Mouse (Mus musculus) embryo, embryonic 9.5 days (tissue): ENCODE data around the gene Wnk4.

Experiments used
- DNase-seq: peaks from one replicate; pipeline ENCODE4 v3.0.0-alpha.2; 2017; ENCODE audit errors: extremely low spot score

The Wnk4 gene

DNA sequence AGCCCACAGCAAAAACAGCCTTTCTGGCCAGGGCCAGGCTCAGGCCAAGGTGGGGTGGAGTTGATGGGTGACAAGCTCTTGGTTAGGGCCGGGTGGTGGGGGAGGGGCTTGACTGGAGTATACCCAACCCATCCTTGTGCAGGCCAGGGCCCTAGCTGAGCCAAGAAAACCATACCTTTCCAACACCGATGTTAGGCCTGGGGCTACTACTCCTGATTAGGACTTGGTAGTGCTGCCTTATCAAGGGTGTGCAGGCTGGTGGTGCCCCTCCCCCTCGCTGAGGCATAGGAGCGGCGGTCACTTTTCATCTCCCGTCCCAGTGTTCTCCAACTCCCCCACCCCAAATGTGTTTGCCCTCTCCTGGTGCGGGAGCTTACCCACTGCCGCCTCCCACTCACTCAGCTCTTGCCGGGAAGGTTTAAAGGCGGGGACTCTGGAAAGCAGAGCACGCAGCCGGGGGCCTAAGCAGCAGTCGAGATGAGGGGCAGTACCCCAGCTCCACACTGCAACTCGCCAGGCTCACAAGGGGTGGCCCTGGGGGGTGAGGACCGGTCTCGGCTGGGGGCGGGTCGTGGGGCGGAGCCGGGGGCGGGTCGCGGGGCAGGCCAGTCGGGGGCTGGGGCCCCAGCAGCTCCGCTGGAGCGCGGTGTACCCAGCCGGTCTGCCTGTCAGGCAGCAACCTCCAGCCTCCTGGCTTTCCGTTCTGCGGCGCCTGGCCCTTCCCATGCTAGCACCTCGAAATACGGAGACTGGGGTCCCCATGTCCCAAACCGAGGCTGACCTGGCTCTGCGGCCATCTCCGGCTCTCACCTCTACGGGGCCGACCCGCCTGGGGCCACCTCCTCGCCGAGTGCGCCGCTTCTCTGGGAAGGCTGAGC lies at the start of gene Wnk4:
Gene Wnk4 (plus strand): TSS at position 620 of the 878 bp plus-strand sequence.
- peak; percentile 83 for DNase-seq

DNA sequence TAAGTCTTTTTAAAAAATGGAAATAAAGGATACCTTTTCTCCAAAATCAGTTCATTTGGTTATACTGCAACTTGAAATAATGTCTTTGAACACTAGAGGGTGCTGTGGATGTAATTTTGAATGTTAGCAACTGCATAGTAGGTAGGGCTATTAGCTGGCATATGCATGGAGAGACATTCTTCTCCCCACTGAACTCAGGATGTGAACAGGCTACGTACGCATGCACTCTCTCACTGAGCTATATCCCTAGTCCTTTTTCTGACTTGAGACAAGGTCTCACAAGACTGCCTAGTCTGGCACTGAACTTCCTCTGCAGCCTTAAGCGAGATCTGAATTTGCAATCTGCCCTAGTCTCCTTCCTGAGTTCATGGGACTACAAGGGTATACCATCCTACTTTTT lies 48.4 kb upstream of the Wnk4 start:
- DNase-seq, result peak; percentile 76

DNA sequence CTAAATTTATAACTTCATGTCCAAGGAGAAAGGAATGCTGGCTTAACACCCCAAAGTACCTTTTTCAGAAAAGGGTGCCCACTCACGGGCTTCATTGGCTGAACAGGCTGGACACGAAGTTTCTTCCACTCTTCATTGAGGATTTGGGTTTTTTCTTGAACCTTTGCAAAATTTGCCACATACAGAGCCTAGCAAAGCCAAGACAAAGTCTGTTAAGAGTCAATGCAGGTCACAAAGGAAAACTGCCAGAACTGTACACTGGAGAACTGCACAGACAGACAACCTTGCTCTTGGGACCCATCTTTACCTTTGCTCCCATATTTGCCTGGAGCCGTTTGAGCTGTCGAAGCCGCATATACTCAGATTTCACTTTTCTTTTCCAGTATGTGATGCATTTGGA lies 43.4 kb upstream of the Wnk4 start:
- no peak for DNase-seq

DNA sequence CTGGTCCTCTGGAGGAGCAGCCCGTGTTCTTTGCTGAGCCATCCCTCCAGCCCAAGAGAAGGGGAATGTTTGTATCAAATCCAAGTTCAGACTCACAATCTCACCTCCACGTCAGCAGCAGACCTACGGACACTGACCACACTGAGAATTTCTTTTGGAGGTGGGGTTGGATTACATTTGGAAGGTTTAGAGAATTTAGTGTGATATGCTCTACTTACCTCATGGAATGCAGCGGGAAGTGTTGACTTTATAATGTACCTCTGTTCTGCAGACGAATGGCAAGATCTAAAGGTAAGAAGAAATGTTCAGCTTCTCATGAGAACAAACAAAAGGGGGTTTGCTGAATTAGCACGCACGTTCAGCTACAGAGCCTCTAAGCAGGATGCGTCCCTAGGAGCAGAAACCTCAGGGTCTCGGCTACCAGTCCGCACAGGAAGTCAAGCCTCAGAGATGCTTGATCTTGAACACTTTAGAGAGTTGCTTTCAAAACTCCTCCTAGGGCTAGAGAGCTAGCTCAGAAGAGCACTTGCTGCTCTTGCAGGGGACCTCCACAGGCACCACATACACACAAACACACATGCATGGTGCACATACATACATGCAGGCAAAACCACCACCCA lies 41.8 kb upstream of the Wnk4 start:
- no peak for DNase-seq

DNA sequence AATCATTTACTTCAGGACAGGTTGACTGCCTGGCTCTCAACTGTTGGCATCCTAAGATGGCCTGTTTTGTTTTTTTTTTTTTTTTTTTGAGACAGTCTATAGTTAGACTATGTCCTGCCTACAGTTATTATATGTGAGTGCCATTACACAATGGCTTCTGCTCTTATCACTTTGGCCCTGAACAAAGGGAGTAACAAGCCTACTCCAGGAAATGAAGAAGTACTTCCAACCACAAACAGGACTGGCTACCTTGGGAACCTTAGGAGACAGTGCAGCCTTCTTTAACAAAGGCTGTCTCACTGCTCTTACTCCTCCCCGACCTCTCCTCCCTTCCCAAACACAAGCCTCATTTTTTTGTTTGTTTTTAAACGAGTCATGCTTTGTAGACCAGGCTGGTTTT lies 39.5 kb upstream of the Wnk4 start:
- no peak for DNase-seq

DNA sequence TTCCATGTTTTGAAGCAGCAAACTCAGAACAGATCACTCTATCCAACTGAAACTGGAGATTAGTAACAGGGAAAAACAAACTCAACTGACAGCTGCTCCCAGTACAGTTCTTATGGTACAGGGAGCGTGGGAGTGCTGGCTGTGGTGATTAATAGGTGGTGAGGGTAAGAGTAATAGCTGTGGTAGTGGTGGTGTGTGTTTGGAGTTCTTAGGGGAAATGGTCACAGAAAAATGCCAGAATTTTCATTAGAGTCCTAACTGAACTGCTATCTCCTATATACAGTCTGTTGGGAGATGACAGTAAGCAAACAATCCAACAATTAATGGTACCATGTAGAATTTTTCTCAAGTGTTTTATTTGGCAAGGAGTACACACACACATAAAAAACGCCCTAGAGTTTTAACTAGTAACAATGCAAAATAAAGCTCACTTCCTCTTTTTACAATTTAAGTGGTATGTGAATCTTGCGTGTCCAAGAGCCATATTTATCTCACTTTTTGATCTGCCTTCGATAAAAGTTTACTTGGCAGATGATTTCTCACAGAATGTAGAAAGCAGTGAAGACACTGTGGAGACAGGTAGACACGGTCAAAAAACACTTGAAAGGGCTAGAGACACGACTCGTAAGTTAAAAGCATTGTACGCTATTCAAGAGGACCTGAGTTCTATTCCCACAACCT lies 38.9 kb upstream of the Wnk4 start:
- DNase-seq, result no peak

DNA sequence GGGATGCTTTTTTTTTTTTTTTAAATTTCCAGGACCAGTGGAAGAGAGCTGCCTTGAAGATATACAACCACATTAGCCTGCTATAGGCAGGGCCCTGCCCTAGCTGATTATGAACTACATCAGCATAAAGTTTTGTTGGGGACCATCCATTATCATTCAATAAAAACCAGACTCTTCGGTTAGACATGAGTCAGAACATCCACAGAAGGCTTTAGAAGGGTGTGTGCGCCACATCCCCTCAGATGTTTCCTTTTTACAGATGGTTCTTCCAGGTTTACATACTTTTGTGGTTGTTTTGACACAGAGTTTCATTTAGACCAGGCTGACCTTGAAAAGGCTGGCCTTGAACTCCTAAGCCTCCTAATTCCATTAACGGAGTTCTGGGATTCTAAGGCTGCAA lies 36.0 kb upstream of the Wnk4 start:
- no peak for DNase-seq

DNA sequence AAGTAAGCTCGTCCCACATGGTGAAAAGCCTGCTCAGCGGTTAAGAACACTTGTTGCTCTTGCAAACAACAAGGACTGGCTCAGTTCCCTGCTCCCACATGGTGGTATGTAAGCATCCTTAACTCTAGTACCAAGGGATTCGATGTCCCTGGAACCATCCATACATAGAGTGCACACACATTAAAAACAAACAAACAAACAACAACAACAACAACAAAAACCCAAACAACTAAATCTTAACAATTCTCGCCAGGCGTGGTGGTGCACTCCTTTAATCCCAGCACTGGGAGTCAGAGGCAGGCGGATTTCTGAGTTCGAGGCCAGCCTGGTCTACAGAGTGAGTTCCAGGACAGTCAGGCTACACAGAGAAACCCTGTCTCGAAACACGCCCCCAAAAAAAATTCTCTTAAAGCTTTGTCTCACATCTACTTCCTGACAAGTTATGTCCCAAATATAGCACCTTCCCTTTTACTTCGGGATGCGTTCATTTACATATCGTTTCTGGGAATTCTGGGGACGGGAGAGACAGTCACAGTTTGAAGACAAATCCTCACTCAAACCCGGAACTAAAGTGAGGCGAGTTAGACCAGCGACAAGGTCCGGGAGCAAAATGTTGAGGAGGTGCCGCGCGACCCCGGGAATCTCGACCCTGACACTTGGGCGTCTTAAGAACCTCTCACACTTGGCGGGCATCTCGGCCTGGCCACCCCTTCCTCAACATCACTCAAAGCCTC lies 34.9 kb upstream of the Wnk4 start:
- no peak for DNase-seq

DNA sequence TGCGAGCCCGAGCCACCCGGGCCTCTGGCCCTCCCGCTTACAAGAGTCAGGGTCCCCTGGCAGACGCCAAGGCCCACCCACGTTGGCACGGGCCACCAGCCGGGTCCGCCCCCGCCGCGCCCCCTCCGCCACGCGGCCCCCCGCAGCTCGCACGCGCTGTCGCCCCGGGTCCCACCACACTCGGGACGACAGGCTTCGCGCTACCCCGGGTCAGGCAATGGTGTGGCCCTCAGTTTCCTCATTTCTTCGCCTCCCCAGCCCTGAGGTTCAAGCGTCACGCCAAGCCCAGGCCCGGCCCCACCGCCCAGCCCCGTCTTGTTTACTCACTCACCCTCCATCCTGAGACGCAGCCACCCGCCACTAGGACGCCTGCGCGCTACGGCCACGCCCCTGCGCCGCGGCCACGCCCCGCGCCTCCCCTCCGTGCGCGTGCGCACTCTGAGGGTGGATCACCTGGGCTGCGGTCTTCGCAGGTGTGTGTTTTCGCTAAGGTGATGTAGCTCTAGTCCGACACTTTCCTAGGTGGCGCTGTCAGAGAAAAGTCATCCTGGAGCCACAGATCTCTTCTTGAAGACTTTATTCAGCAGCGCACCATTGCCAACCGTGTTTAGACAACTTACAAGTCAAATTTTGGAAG lies 34.2 kb upstream of the Wnk4 start, which contains the start of gene Ezh1:
Gene Ezh1 (minus strand): TSS at position 399 of the 637 bp plus-strand sequence.
- DNase-seq, result peak; percentile 90

DNA sequence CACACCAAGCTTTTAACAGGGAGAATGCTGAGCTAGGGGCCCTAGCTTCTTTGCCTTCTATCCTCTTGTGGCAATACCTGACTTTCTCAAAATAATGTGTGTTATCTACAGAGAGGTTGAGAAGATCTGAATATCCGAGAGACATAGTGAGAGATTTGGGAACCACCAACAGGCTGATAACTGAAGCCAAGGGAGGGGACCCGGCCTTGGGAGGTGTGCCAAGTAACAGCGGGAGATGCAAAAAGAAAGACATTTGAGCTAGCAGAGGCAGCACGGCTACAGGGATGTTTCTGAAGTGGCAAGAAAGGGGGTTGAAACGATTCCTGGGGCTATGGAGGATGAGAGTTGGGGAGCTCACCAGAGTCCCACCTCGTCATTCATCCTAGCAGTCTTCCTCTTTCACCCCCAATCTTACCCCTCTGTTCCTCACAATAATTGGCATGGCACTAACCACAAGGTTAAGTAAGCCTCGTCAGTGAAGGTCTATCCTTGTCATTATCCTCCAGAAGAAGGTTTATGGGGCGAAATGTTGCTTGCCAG lies 30.9 kb upstream of the Wnk4 start:
- DNase-seq, result no peak

DNA sequence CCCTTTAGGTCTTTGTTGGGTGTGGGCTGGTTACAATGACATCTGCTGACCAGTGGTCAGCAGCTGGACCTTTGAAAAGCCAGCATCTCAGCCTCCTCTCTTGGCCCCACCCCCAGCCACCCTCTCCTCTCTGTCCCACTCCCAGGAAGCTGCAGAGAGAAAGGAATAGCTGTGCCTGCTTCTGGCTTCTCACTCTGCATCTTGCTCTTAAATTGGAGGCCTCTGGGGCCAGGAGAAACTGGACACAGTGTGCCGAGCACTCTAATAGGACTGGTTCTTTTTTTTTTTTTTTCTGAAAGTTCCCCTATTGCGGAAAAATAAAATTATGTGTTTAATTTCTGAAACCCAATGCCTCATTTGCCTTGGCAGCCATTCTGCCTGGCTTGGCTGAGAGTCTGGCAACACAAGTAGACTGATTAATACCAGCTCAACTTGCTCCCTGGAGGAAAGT lies 30.3 kb upstream of the Wnk4 start:
- peak; percentile 24 for DNase-seq

DNA sequence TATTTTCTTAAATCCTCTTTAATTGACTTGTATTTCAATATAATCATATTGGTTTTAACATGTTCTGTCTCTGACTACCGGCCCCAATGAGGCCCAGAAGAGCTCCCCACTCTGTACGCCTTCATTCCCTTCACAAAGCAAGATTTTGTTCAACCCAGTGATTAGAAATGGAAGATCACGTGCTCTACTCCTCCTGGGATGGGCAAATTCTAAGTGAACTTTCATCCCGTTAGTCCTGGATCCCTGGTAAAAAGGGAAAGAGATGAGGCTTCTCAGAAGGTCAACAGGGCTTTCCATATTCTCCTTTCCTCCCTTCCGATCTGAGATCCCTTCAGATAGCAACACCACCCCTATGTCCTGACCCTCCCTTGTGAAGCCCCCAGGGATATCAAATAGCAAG lies 29.8 kb upstream of the Wnk4 start:
- DNase-seq, result no peak

DNA sequence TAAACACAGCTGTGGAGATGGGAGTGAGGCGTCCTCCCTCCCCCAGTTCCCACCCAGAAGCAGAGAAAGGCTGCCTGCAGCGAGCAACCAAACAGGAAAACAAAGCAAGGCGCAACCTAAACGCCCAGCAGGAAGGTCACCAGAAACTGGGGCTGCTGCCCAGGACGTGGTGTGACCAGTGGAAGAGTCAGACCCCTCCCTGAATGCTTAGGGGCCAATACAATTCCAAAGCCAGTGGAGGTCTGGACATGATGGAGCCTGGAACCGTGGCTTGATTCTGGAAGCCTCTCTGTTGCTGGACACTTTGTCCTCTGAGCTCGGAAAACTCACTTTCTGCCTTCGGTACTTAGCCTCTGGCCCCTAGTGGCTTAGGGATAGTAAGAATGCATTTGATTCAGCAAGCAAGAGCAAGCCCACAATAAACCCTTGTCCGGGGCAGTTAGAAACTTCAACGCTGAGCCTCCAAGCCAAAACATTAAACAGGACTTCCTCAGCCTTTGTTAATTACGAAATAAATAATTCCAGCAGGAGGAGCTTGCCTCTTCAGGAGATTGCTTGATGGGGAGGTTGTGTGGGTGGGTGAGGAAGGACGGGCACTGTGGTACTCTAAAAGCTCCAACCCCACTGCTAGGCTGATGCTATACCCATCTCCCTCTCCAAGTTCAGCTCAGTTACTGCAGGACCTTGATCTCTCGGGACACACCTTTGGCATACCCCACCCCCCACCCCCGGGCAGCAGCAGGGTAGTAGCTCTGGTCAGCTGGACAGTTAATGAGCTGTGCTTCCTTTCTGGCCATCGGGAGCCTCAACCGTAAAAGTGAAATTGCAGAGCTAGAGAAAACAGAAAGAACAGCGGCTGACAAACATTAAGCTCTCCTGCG lies 29.1 kb upstream of the Wnk4 start:
- DNase-seq, result peak; percentile 67

DNA sequence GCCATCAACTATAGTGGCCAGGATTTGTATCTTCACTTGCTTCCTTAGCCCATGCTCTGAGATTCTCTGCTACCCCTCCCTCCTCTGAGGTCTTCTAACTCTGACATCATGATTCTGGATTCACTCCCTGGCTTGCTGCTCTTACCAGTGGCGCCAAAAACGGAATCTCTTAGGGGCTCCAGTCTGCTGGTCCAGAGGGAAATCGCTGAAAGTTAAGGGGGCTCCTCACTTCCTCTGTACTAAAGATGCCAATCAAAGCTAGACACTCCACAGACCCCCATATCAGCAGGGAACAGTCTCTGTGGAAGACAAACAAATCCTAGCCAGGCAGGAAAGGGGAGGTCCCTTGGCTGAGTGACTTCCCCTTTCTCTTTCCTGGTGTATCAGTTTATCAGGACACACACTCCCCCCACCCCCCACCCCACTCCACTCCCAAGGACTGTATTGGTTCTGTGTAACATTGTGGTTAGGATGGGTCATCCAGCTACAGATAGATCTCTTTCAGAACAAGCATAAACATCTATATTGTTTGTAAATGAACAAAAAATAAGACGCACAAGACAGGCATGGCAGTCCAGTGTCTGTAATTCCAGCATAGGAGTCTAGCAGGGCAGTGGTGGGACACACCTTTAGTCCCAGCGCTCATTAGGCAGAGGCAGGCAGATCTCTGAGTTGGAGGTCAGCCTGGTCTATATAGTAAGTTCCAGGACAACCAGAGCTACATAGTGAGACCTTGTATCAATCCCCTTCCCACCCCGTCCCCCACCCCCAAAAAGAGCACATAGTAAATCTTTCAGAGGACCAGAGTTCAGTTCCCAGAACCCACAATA lies 28.1 kb upstream of the Wnk4 start:
- peak; percentile 40 for DNase-seq

DNA sequence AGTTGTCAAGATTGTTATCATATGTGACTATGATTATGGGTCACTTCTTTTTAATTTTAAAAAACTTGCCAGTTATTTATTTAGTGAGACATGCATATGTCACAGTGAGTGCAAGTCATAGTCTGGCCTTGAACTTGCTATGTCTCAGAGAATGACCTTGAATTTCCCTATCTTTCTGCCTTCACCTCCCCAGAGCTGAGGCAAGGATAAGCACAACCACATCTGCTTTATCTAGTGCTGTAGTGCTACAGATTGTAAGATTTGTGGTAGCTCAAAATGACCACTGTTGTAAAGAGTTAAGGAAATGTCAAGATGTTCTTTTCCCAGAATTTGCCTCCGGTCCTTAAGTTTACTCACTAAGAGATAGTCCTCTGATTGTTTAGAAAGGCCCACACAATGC lies 27.1 kb upstream of the Wnk4 start:
- DNase-seq, result no peak

DNA sequence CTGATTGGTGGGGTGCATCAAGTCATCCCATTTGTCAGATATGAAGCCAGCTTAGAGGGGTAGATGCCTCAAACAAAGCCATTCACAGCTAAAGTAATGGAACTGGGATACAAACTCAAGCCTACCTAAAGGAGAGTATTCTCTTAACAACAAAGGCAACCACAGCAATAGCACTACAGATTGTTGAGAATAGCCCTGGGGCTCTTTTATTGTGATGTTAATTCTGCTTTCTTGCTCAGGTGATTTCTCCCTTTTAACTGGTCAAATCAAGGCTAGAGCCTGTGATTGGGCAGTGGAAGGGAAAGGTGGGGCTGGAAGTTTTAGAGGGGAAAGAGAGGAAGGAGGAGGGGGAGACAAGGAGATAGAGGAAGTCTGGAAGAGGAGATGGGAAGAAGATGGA lies 26.2 kb upstream of the Wnk4 start:
- DNase-seq, result no peak

DNA sequence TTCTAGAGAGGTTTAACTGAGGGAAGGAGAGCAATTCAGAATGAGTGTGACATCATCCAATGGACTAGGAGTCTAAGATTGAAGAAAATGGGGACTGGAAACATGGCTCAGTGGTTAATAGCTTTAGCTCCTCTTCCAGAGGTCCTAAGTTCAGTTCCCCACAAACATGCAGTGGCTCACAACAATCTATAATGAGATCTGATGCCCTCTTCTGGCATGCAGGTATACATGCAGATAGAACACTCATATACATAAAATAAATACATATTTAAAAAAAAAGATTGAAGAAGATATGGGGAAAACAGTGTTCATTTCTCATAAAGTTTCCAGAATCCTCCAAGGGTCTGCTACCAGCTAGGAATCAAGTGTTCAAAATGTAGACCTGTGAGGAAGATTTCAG lies 24.9 kb upstream of the Wnk4 start:
- no peak for DNase-seq

DNA sequence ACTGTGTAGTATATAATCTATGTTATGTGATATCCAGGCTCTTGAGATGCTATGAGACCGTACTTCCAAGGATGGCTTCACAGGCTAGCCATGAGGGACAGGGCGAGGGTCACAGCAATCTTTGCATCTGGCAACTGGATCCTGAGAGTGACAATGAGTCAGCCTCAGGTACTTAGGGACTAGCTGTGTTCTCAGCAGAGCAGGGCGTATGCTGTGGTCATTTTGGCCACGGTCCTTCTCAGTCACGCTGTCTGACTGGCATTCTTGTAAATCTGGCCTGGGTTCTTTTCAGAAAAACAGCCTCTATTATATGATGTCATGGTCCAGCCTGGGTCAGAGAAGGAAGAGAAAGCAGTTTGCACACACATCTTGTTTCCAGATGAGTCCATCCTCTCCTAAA lies 23.6 kb upstream of the Wnk4 start:
- DNase-seq, result no peak

DNA sequence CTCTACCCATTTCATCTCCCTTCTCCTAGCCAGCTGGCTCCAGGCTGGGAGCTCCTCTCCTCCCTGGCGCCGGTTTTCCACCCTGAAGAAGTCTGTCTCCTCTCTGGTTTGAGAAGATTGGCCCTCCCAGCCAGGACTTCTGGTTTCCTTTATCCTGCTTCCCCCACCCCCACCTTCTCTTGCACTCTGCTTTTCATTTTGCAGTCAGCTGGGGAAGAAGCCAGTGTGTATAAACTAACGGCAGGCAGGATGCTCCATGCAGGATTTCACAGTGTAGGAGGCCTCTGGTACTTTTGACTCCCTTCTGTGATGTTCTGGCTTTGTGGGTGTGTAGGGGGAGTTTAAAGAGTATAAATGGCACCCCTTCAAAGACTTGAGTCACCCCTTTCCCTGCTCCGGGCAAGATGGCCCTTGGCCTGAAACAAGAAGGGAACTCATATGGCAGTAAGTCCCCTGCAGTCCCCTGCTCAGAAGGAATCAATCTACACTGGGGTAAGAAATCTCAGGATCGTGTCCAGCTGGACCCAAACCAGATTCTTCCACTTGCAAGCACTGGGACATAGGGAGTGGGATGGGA lies 22.2 kb upstream of the Wnk4 start:
- no peak for DNase-seq
